Mouse (Mus musculus) midbrain, embryonic 11.5 days (tissue): ENCODE measurements around the gene Lrrc15. TPM values are rescaled to one million over a fixed set of nuclear protein-coding genes. Genes with fewer than 3 reads are reported as not detected.

ENCODE experiments used
- ATAC-seq: fragments of 200-750 bp; cut with Nextera tagmentation; 2 replicates; pipeline ENCODE4 v1.8.0; 2017; ENCODE audit warnings: moderate TSS enrichment, moderate library complexity; ENCODE audit not compliant: low FRiP score
- DNase-seq: peaks from one replicate; pipeline ENCODE4 v3.0.0; 2015; ENCODE audit warnings: low spot score; ENCODE audit errors: missing footprints
- H3K27ac ChIP-seq: fragments of 300-500 bp; sonication (generic); 2 replicates; pipeline ENCODE4 v1.5.1; 2014; ENCODE audit warnings: low read depth, low read length
- H3K27me3 ChIP-seq: fragments of 300-500 bp; sonication (generic); 2 replicates; pipeline ENCODE4 v1.6.1; 2014; ENCODE audit warnings: mild to moderate bottlenecking, low read length, moderate library complexity, mixed read lengths; ENCODE audit not compliant: control insufficient read depth, insufficient read depth
- H3K36me3 ChIP-seq: fragments of 300-500 bp; sonication (generic); 2 replicates; pipeline ENCODE4 v1.6.1; 2014; ENCODE audit warnings: mild to moderate bottlenecking, low read length, moderate library complexity, mixed read lengths; ENCODE audit not compliant: control insufficient read depth, insufficient read depth
- H3K4me1 ChIP-seq: fragments of 300-500 bp; sonication (generic); 2 replicates; pipeline ENCODE4 v1.6.1; 2014; ENCODE audit warnings: low read length; ENCODE audit not compliant: control insufficient read depth, insufficient read depth
- H3K4me2 ChIP-seq: fragments of 300-500 bp; sonication (generic); 2 replicates; pipeline ENCODE4 v1.6.1; 2014; ENCODE audit warnings: mild to moderate bottlenecking, moderate library complexity
- H3K4me3 ChIP-seq: fragments of 300-500 bp; sonication (generic); 2 replicates; pipeline ENCODE4 v1.5.1; 2014; ENCODE audit warnings: low read depth, low read length
- H3K9ac ChIP-seq: fragments of 300-500 bp; sonication (generic); 2 replicates; pipeline ENCODE4 v1.6.1; 2014; ENCODE audit warnings: low read length
- H3K9me3 ChIP-seq: fragments of 300-500 bp; sonication (generic); 2 replicates; pipeline ENCODE4 v1.6.1; 2016; ENCODE audit warnings: low read length; ENCODE audit not compliant: control insufficient read depth
- WGBS: fragments of 180-500 bp; shearing (Covaris S2); extraction: QIAGEN DNeasy Blood & Tissue Kit; methylation state at CpG from one replicate; pipeline ENCODE4 v1.1.7; 2014; 5-methylcytosine and 5-hydroxymethylcytosine counted together
- polyA plus RNA-seq: library from polyadenylated mRNA; unstranded; fragments of >200 nt; fragmentation: Nextera tagmentation; extraction: Ambion mirVana; gene quantifications from 2 replicates; pipeline ENCODE4 v1.2.1, GENCODE M21; 2014

The Lrrc15 gene
- polyA plus RNA-seq, 1 experiment from 2014 or later = 0.72 TPM

GRCm38 (mm10) chr16:30258441-30258840 is 24.6 kb downstream of the Lrrc15 start:
- no peak for DNase-seq
- no peaks in the 10 kb centered on the region for H3K9me3 ChIP-seq
- 86% methylated on average over 7 of the region's 7 CpGs for WGBS
- no peak overlapping the region for H3K9ac ChIP-seq
- H3K4me3 ChIP-seq = no peak overlapping the region
- H3K36me3 ChIP-seq = no peaks in the 10 kb centered on the region
- no peak for ATAC-seq
- H3K27me3 ChIP-seq = no peaks in the 10 kb centered on the region
- H3K4me1 ChIP-seq = no peaks in the 10 kb centered on the region
- H3K27ac ChIP-seq = no peak overlapping the region
- H3K4me2 ChIP-seq = no peak overlapping the region

GRCm38 (mm10) chr16:30257718-30258117 is 25.3 kb downstream of the Lrrc15 start:
- no peak overlapping the region for H3K9ac ChIP-seq
- H3K27ac ChIP-seq = no peak overlapping the region
- H3K9me3 ChIP-seq = no peaks in the 10 kb centered on the region
- no peak for ATAC-seq
- no peak overlapping the region for H3K4me3 ChIP-seq
- 79% methylated on average over 9 of the region's 9 CpGs for WGBS
- H3K4me1 ChIP-seq = no peaks in the 10 kb centered on the region
- no peaks in the 10 kb centered on the region for H3K27me3 ChIP-seq
- no peak for DNase-seq
- no peak overlapping the region for H3K4me2 ChIP-seq
- no peaks in the 10 kb centered on the region for H3K36me3 ChIP-seq

GRCm38 (mm10) chr16:30255061-30255460 is 28.0 kb downstream of the Lrrc15 start:
- no peak for ATAC-seq
- peaks cover 3% of the 10 kb centered on the region for H3K4me1 ChIP-seq
- H3K9ac ChIP-seq = no peak overlapping the region
- H3K4me2 ChIP-seq = no peak overlapping the region
- no peak overlapping the region for H3K27ac ChIP-seq
- H3K9me3 ChIP-seq = no peaks in the 10 kb centered on the region
- H3K4me3 ChIP-seq = no peak overlapping the region
- DNase-seq = no peak
- no peaks in the 10 kb centered on the region for H3K36me3 ChIP-seq
- H3K27me3 ChIP-seq = peaks cover 3% of the 10 kb centered on the region; the same call in 1 of the 2 replicates
- 72% methylated on average over 7 of the region's 7 CpGs for WGBS

- H3K27me3 ChIP-seq = peaks cover 3% of the 10 kb centered on the region; the same call in 1 of the 2 replicates
- no peak overlapping the region for H3K4me2 ChIP-seq
- WGBS = 74% methylated on average over 9 of the region's 9 CpGs
- no peak overlapping the region for H3K9ac ChIP-seq
- H3K4me1 ChIP-seq = peaks cover 3% of the 10 kb centered on the region
- no peak for DNase-seq
- no peaks in the 10 kb centered on the region for H3K9me3 ChIP-seq
- no peak overlapping the region for H3K27ac ChIP-seq
- H3K36me3 ChIP-seq = no peaks in the 10 kb centered on the region
- no peak for ATAC-seq
- H3K4me3 ChIP-seq = no peak overlapping the region
These were observed 29.2 kb downstream of the Lrrc15 start for GRCm38 (mm10) chr16:30253900-30254299.

GRCm38 (mm10) chr16:30253374-30253773 is 29.7 kb downstream of the Lrrc15 start:
- Histone ChIP-seq H3K4me2 (no peak overlapping the region), H3K4me3 (no peak overlapping the region), H3K9me3 (no peaks in the 10 kb centered on the region), H3K27me3 (peaks cover 3% of the 10 kb centered on the region; the same call in 1 of the 2 replicates), H3K9ac (no peak overlapping the region), H3K27ac (no peak overlapping the region), H3K36me3 (no peaks in the 10 kb centered on the region), H3K4me1 (peaks cover 3% of the 10 kb centered on the region)
- WGBS = 82% methylated on average over 4 of the region's 4 CpGs
- ATAC-seq (no peak), DNase-seq (no peak)

- Histone ChIP-seq H3K4me2 (peak overlapping the region; percentile 16), H3K27me3 (peaks cover 3% of the 10 kb centered on the region; the same call in 1 of the 2 replicates), H3K4me1 (peaks cover 3% of the 10 kb centered on the region), H3K9ac (no peak overlapping the region), H3K36me3 (no peaks in the 10 kb centered on the region), H3K9me3 (no peaks in the 10 kb centered on the region), H3K27ac (no peak overlapping the region), H3K4me3 (no peak overlapping the region)
- ATAC-seq = peak; percentile 78; the same call in 1 of the 2 replicates
- WGBS = 3% methylated on average over 21 of the region's 21 CpGs
- peak; percentile 96 for DNase-seq
These were observed 31.0 kb downstream of the Lrrc15 start for GRCm38 (mm10) chr16:30252003-30252418.

- Histone ChIP-seq H3K27ac (no peak overlapping the region), H3K4me3 (no peak overlapping the region), H3K4me1 (no peaks in the 10 kb centered on the region), H3K27me3 (peaks cover 2% of the 10 kb centered on the region; the same call in 1 of the 2 replicates), H3K4me2 (no peak overlapping the region), H3K9ac (no peak overlapping the region), H3K36me3 (no peaks in the 10 kb centered on the region), H3K9me3 (no peaks in the 10 kb centered on the region)
- 82% methylated on average over 12 of the region's 12 CpGs for WGBS
- no peak for ATAC-seq
- DNase-seq = no peak
These were observed 38.9 kb downstream of the Lrrc15 start for GRCm38 (mm10) chr16:30244037-30244700.

- 32% methylated on average over 2 of the region's 2 CpGs for WGBS
- H3K27ac ChIP-seq = no peak overlapping the region
- no peaks in the 10 kb centered on the region for H3K4me1 ChIP-seq
- no peak for DNase-seq
- no peak for ATAC-seq
- no peaks in the 10 kb centered on the region for H3K9me3 ChIP-seq
- no peaks in the 10 kb centered on the region for H3K36me3 ChIP-seq
- peaks cover 14% of the 10 kb centered on the region for H3K27me3 ChIP-seq
- no peak overlapping the region for H3K4me2 ChIP-seq
- H3K9ac ChIP-seq = no peak overlapping the region
- H3K4me3 ChIP-seq = no peak overlapping the region
These were observed 41.4 kb downstream of the Lrrc15 start for GRCm38 (mm10) chr16:30241623-30242022.

- no peaks in the 10 kb centered on the region for H3K9me3 ChIP-seq
- no peak overlapping the region for H3K4me2 ChIP-seq
- 79% methylated on average over 6 of the region's 6 CpGs for WGBS
- DNase-seq = no peak
- no peak overlapping the region for H3K9ac ChIP-seq
- H3K36me3 ChIP-seq = no peaks in the 10 kb centered on the region
- no peak overlapping the region for H3K27ac ChIP-seq
- H3K27me3 ChIP-seq = peaks cover 33% of the 10 kb centered on the region
- no peak for ATAC-seq
- no peak overlapping the region for H3K4me3 ChIP-seq
- H3K4me1 ChIP-seq = peaks cover 2% of the 10 kb centered on the region; the same call in 1 of the 2 replicates
These were observed 44.3 kb downstream of the Lrrc15 start for GRCm38 (mm10) chr16:30238791-30239190.
